8 mouse cellular contexts compared by ENCODE assay signal in genomic region chr4:133049071-133049920, GRCm38 (mm10). TPM values are rescaled to one million over a fixed set of nuclear protein-coding genes. Genes with fewer than 3 reads are reported as not detected.
A peak's percentile ranks its signal among the peaks of the same experiment; 100 is the strongest.
DNase-seq lines count a peak whose midpoint lies in the region; ATAC-seq lines count a peak whose summit lies in the region.

No protein-coding gene starts in this region.

- no peaks in the 10 kb centered on the region for H3K27me3 ChIP-seq in lung, embryonic 16.5 days (ENCODE audit: control insufficient read depth, insufficient read depth, low read depth, low read length)
- no peaks in the 10 kb centered on the region for H3K27me3 ChIP-seq in embryonic facial prominence, embryonic 10.5 days (replicated peaks; ENCODE audit: low read depth, poor library complexity, severe bottlenecking)
- H3K27me3 ChIP-seq in neural tube, embryonic 12.5 days (replicated peaks): no peaks in the 10 kb centered on the region; the same call in 1 of the 2 replicates

- ATAC-seq in lung, embryonic 16.5 days (ENCODE audit: low read depth): no peak
- ATAC-seq in neural tube, embryonic 12.5 days (ENCODE audit: low FRiP score, low read depth): no peak

- WGBS in lung, embryonic 16.5 days: 46% methylated on average over 19 of the region's 19 CpGs
- 72% methylated on average over 19 of the region's 19 CpGs for WGBS in embryonic facial prominence, embryonic 10.5 days
- WGBS in neural tube, embryonic 12.5 days: 62% methylated on average over 19 of the region's 19 CpGs

- H3K27ac ChIP-seq in lung, embryonic 16.5 days (ENCODE audit: low read length): peak overlapping the region; percentile 37
- peak overlapping the region; percentile 92 for H3K27ac ChIP-seq in embryonic facial prominence, embryonic 10.5 days (replicated peaks)
- no peak overlapping the region for H3K27ac ChIP-seq in neural tube, embryonic 12.5 days

- H3K4me2 ChIP-seq in lung, embryonic 16.5 days (ENCODE audit: low read depth, low read length): no peak overlapping the region
- H3K4me2 ChIP-seq in neural tube, embryonic 12.5 days (replicated peaks): peak overlapping the region; percentile 8

- H3K4me3 ChIP-seq in lung, embryonic 16.5 days (ENCODE audit: low read length): no peak overlapping the region
- peak overlapping the region; percentile 21; the same call in 1 of the 2 replicates for H3K4me3 ChIP-seq in embryonic facial prominence, embryonic 10.5 days
- no peak overlapping the region for H3K4me3 ChIP-seq in neural tube, embryonic 12.5 days

- peak overlapping the region; percentile 44 for H3K9ac ChIP-seq in lung, embryonic 16.5 days (ENCODE audit: low read length)
- no peak overlapping the region for H3K9ac ChIP-seq in neural tube, embryonic 12.5 days

- H3K36me3 ChIP-seq in lung, embryonic 16.5 days (ENCODE audit: control insufficient read depth, insufficient read depth, low read length): no peaks in the 10 kb centered on the region
- H3K36me3 ChIP-seq in embryonic facial prominence, embryonic 10.5 days (replicated peaks): peaks cover 17% of the 10 kb centered on the region
- H3K36me3 ChIP-seq in neural tube, embryonic 12.5 days: no peaks in the 10 kb centered on the region

- no peak for DNase-seq in lung, postnatal 36 days
- no peak for DNase-seq in embryonic facial prominence, embryonic 10.5 days (ENCODE audit: low spot score)
- peak; percentile 75 for DNase-seq in heart, postnatal 4 days
- no peak for DNase-seq in layer of hippocampus, postnatal 25 days (ENCODE audit: extremely low spot score in 1 of 2, low spot score in 1 of 2)
- no peak for DNase-seq in yolk sac, embryonic 10.5 days (ENCODE audit: low spot score)
- no peak for DNase-seq in adipocyte (ENCODE audit: low spot score)

- peaks cover 78% of the 10 kb centered on the region for H3K4me1 ChIP-seq in lung, embryonic 16.5 days (replicated peaks; ENCODE audit: control insufficient read depth, insufficient read depth, low read length)
- H3K4me1 ChIP-seq in embryonic facial prominence, embryonic 10.5 days: peaks cover 100% of the 10 kb centered on the region
- peaks cover 82% of the 10 kb centered on the region for H3K4me1 ChIP-seq in neural tube, embryonic 12.5 days

- no peaks in the 10 kb centered on the region for H3K9me3 ChIP-seq in lung, embryonic 16.5 days (ENCODE audit: control insufficient read depth, low read length)
- no peaks in the 10 kb centered on the region for H3K9me3 ChIP-seq in embryonic facial prominence, embryonic 10.5 days
- H3K9me3 ChIP-seq in neural tube, embryonic 12.5 days: no peaks in the 10 kb centered on the region

RNA-seq across cellular contexts. Expression of gene Ahdc1, which starts 38.2 kb away (rescaled TPM):
- polyA plus RNA-seq in lung, embryonic 16.5 days (2015; fragmentation: Nextera tagmentation; extraction: Ambion mirVana): 8.0 and 8.2 TPM in 2 replicates
- polyA plus RNA-seq in embryonic facial prominence, embryonic 10.5 days (2016; fragmentation: Nextera tagmentation; extraction: Ambion mirVana): 11.5 and 11.6 TPM in 2 replicates
- 10 to 100 TPM; 41.1 to 48.7 TPM for total RNA-seq in heart, postnatal 4 days (2021)
- polyA plus RNA-seq in neural tube, embryonic 12.5 days (2016; fragmentation: Nextera tagmentation; extraction: Ambion mirVana): 10.5 TPM in 2 replicates
- total RNA-seq in layer of hippocampus, postnatal 25 days (2021): 100 to 1,000 TPM in 1 of 2 experiments, 10 to 100 TPM in 1; 96.9 to 109 TPM
